Mouse (Mus musculus): Measurements from ENCODE around the gene Aplp2. TPM values are rescaled to one million over a fixed set of nuclear protein-coding genes. Genes with fewer than 3 reads are reported as not detected.
"Not testable (repeated sequence)": the region's sequence is repeated elsewhere in the genome, so short reads cannot be mapped to it uniquely, and the experiment has no call there.

Aplp2 gene
- polyA plus RNA-seq, 1 experiment from 2014 or later = 219 TPM

GRCm38 (mm10) chr9:31175346-31175745 is 36.3 kb downstream of the Aplp2 start:
- WGBS = 93% methylated on average over 6 of the region's 6 CpGs
- no peak overlapping the region for H3K27ac ChIP-seq
- H3K9ac ChIP-seq = no peak overlapping the region
- H3K4me3 ChIP-seq = no peak overlapping the region
- no peak for ATAC-seq (ENCODE audit: insufficient number of reproducible peaks, low FRiP score, low TSS enrichment, low read depth)
- H3K4me2 ChIP-seq = no peak overlapping the region
- H3K36me3 ChIP-seq = 0 out of 2 replicates have a peak, but pooled peaks cover 16% of the 10 kb centered on the region
- H3K4me1 ChIP-seq = peaks cover 14% of the 10 kb centered on the region; the same call in 1 of the 2 replicates
- no peaks in the 10 kb centered on the region for H3K27me3 ChIP-seq
- no peaks in the 10 kb centered on the region for H3K9me3 ChIP-seq

DNA sequence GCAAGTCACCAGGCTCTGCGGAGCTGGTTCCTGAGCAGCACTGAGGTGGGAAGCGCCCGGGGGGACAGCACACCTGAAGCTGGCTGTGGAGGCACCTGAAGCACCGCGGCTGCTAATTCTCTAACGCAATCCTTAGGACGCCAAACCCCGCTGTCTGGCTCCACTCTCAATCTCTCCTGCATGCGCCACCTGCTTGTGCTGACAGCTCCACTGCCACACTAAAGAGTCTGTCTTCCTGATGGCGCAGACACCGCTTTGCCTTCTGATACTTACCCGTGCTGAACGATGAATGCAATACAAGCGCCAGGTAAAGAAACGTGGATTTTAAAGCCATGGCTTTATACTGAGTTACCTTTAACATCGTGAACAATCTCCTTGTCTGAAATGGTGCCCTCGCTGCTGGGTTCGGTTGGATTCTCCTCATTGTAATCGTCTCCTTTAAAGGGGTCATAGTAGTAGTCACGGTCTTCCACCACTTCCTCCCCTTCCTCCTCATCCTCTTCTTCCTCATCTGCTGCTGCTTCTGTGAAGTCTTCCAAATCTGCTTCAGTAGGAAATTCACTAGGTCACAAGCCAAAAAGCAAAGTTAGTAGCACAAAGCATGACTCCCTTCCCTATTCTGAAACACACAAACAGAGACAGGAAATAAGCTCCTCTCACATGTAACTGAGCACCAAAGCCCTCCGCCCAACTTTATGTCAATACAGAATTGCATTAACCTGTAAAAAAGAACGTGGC is 43.1 kb downstream of the Aplp2 start:
- H3K9me3 ChIP-seq = no peaks in the 10 kb centered on the region
- ATAC-seq (ENCODE audit: insufficient number of reproducible peaks, low FRiP score, low TSS enrichment, low read depth) = no peak
- H3K27ac ChIP-seq = no peak overlapping the region
- no peaks in the 10 kb centered on the region for H3K27me3 ChIP-seq
- peaks cover 48% of the 10 kb centered on the region for H3K36me3 ChIP-seq
- 88% methylated on average over 22 of the region's 22 CpGs for WGBS
- H3K4me1 ChIP-seq = no peaks in the 10 kb centered on the region
- no peak overlapping the region for H3K9ac ChIP-seq
- no peak overlapping the region for H3K4me3 ChIP-seq
- H3K4me2 ChIP-seq = no peak overlapping the region

DNA sequence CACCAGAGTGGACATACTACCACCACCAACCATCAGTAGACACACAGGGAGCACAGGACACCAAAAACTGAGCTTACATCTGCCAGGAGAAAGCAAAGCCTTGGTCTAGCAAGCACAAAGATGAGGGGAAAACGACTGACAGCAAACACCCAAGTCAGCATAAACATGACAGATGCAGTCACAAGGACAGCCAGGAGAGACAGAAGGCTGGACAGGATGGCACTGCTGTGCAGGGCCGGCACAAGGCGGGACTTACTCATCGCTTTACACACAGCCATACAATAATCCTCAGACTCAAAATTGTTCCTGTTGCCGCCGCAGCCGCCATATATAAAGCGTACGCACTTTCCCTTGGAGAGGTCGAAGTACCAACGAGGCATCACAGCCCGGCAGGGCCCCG is 44.3 kb downstream of the Aplp2 start:
- no peaks in the 10 kb centered on the region for H3K9me3 ChIP-seq
- 96% methylated on average over 13 of the region's 13 CpGs for WGBS
- H3K36me3 ChIP-seq = peaks cover 55% of the 10 kb centered on the region
- H3K9ac ChIP-seq = no peak overlapping the region
- no peaks in the 10 kb centered on the region for H3K27me3 ChIP-seq
- ATAC-seq (ENCODE audit: insufficient number of reproducible peaks, low FRiP score, low TSS enrichment, low read depth) = no peak
- no peak overlapping the region for H3K4me2 ChIP-seq
- no peak overlapping the region for H3K4me3 ChIP-seq
- H3K4me1 ChIP-seq = no peaks in the 10 kb centered on the region
- no peak overlapping the region for H3K27ac ChIP-seq

- H3K4me2 ChIP-seq; H3K27me3 ChIP-seq; H3K9ac ChIP-seq; H3K4me1 ChIP-seq; ATAC-seq (ENCODE audit: insufficient number of reproducible peaks, low FRiP score, low TSS enrichment, low read depth); H3K9me3 ChIP-seq; H3K4me3 ChIP-seq; H3K27ac ChIP-seq: not testable (repeated sequence)
- WGBS = 86% methylated on average over 3 of the region's 3 CpGs
- H3K36me3 ChIP-seq = peaks cover 63% of the 10 kb centered on the region
These were observed 46.1 kb downstream of the Aplp2 start for GRCm38 (mm10) chr9:31165505-31165904.

GRCm38 (mm10) chr9:31163327-31163726 is 48.3 kb downstream of the Aplp2 start:
- Histone ChIP-seq H3K4me2 (no peak overlapping the region), H3K9me3 (no peaks in the 10 kb centered on the region), H3K36me3 (peaks cover 63% of the 10 kb centered on the region), H3K9ac (no peak overlapping the region), H3K27ac (no peak overlapping the region), H3K27me3 (no peaks in the 10 kb centered on the region), H3K4me1 (no peaks in the 10 kb centered on the region), H3K4me3 (no peak overlapping the region)
- 94% methylated on average over 1 of the region's 1 CpGs for WGBS
- no peak for ATAC-seq (ENCODE audit: insufficient number of reproducible peaks, low FRiP score, low TSS enrichment, low read depth)

DNA sequence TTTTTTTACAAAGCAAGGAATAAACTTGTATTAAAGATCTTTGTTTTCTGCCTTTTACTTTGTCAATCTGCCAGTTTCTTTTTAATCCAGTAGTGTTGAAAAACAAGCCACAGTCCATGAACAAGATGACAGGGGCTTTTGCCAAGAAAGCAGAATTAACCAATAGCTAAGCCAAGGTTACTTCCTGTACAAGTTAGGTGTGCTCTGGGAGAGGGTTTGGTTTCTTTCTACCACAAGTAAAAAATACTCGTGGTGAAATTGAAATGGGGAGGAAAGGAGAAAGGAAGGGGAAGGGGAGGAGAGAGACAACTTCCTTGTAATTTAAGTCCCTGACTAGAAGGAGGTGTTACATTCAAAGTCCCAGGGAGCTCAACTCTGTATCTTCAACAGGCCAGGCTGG is 48.7 kb downstream of the Aplp2 start:
- H3K4me2 ChIP-seq = no peak overlapping the region
- H3K27me3 ChIP-seq = no peaks in the 10 kb centered on the region
- H3K4me1 ChIP-seq = no peaks in the 10 kb centered on the region
- WGBS = 53% methylated on average over 1 of the region's 1 CpGs
- no peak overlapping the region for H3K27ac ChIP-seq
- H3K9me3 ChIP-seq = no peaks in the 10 kb centered on the region
- H3K36me3 ChIP-seq = peaks cover 63% of the 10 kb centered on the region
- H3K4me3 ChIP-seq = no peak overlapping the region
- no peak overlapping the region for H3K9ac ChIP-seq
- no peak for ATAC-seq (ENCODE audit: insufficient number of reproducible peaks, low FRiP score, low TSS enrichment, low read depth)

DNA sequence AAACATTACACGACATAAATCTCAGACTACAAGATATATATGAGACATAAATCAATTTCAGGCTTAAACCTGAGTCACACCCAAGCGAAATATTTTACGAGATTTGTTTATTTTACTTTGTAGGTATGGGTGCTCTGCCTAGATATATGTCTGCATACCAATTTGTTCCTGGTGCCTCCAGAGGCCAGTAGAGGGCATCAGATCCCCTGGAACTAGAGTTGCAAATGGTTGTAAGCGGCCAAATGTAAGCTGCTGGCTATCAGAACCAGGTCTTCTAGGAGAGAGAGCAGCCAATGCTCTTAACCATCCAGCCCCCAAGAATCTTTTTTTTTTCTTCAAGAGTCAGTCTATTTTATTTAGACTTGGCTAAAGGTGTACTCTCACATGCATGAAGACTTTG is 51.7 kb downstream of the Aplp2 start:
- Histone ChIP-seq H3K9me3 (no peaks in the 10 kb centered on the region), H3K4me1 (no peaks in the 10 kb centered on the region), H3K27me3 (no peaks in the 10 kb centered on the region), H3K27ac (no peak overlapping the region), H3K4me2 (no peak overlapping the region), H3K4me3 (no peak overlapping the region), H3K36me3 (peaks cover 77% of the 10 kb centered on the region), H3K9ac (no peak overlapping the region)
- no peak for ATAC-seq (ENCODE audit: insufficient number of reproducible peaks, low FRiP score, low TSS enrichment, low read depth)
- 78% methylated on average over 4 of the region's 4 CpGs for WGBS

DNA sequence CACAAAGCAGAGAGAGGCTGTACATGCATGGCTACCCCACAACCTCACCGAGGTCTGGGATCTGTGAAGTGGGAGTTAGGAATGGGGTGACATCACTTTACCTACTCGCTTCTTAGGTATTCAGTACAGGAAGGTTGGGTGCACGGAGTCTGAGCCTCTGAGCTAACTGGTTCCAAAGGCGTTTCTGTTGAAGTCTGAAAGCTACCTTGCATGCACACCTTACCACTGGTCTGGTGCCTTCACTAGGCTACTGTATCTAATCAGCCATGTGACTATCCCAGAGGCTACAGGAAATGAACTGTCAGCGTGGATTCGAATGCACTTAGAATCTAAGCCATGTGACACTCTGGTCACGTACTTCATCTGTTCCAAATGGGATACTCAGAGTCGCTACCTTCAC is 55.0 kb downstream of the Aplp2 start:
- no peak for ATAC-seq (ENCODE audit: insufficient number of reproducible peaks, low FRiP score, low TSS enrichment, low read depth)
- Histone ChIP-seq H3K9ac (no peak overlapping the region), H3K27ac (no peak overlapping the region), H3K9me3 (no peaks in the 10 kb centered on the region), H3K4me3 (no peak overlapping the region), H3K4me2 (no peak overlapping the region), H3K27me3 (no peaks in the 10 kb centered on the region), H3K4me1 (no peaks in the 10 kb centered on the region), H3K36me3 (peaks cover 84% of the 10 kb centered on the region)
- WGBS = 80% methylated on average over 8 of the region's 8 CpGs

GRCm38 (mm10) chr9:31151050-31151449 is 60.6 kb downstream of the Aplp2 start:
- H3K27ac ChIP-seq = no peak overlapping the region
- no peak for ATAC-seq (ENCODE audit: insufficient number of reproducible peaks, low FRiP score, low TSS enrichment, low read depth)
- no peaks in the 10 kb centered on the region for H3K9me3 ChIP-seq
- no peaks in the 10 kb centered on the region for H3K4me1 ChIP-seq
- no peak overlapping the region for H3K4me2 ChIP-seq
- H3K9ac ChIP-seq = no peak overlapping the region
- no peak overlapping the region for H3K4me3 ChIP-seq
- no peaks in the 10 kb centered on the region for H3K27me3 ChIP-seq
- 85% methylated on average over 2 of the region's 2 CpGs for WGBS
- H3K36me3 ChIP-seq = peaks cover 75% of the 10 kb centered on the region

- ATAC-seq (ENCODE audit: insufficient number of reproducible peaks, low FRiP score, low TSS enrichment, low read depth) = no peak
- H3K36me3 ChIP-seq = peaks cover 46% of the 10 kb centered on the region
- no peak overlapping the region for H3K27ac ChIP-seq
- H3K9ac ChIP-seq = no peak overlapping the region
- H3K4me2 ChIP-seq = no peak overlapping the region
- no peaks in the 10 kb centered on the region for H3K4me1 ChIP-seq
- H3K4me3 ChIP-seq = no peak overlapping the region
- WGBS = 75% methylated on average over 7 of the region's 7 CpGs
- H3K9me3 ChIP-seq = no peaks in the 10 kb centered on the region
- H3K27me3 ChIP-seq = no peaks in the 10 kb centered on the region
These were observed 63.5 kb downstream of the Aplp2 start for GRCm38 (mm10) chr9:31148135-31148534.

DNA sequence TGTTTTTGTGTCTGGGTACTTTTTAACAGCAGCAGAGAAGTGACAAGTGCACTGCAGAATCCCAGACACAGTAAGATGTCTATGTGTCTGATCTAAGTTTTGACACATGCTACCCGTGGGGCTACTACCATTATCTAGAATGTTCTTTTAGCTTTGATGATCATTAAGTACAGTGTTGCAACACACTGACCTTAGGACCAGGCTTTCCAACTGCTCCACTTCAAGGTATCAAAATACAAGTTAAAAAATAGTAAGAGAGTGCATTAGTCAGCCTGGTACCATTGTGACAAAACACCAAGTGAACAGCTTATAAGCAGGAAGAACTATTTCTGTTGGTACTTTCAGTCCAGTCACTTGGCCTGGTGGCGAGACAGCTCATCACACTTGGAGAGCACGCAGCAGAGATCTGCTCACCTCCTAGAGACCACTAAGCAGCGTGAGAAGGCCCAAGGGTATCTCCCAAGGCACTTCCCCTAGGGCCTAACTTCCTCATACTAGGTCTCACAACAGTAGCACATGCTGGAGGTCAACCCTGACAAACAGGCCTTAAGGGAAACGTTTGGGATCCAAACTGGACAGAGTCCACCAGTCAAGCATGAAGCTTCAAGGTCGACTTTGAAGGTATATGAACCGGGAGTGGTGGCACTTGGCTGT is 66.2 kb downstream of the Aplp2 start:
- Histone ChIP-seq H3K27me3 (no peaks in the 10 kb centered on the region), H3K4me2 (no peak overlapping the region), H3K9ac (no peak overlapping the region), H3K9me3 (no peaks in the 10 kb centered on the region), H3K27ac (no peak overlapping the region), H3K4me3 (no peak overlapping the region), H3K4me1 (no peaks in the 10 kb centered on the region), H3K36me3 (peaks cover 27% of the 10 kb centered on the region)
- WGBS = 79% methylated on average over 7 of the region's 7 CpGs
- ATAC-seq (ENCODE audit: insufficient number of reproducible peaks, low FRiP score, low TSS enrichment, low read depth) = no peak

GRCm38 (mm10) chr9:31142924-31143323 is 68.7 kb downstream of the Aplp2 start:
- no peak overlapping the region for H3K27ac ChIP-seq
- no peak overlapping the region for H3K4me3 ChIP-seq
- WGBS = 89% methylated on average over 1 of the region's 1 CpGs
- H3K4me1 ChIP-seq = no peaks in the 10 kb centered on the region
- no peaks in the 10 kb centered on the region for H3K27me3 ChIP-seq
- no peak for ATAC-seq (ENCODE audit: insufficient number of reproducible peaks, low FRiP score, low TSS enrichment, low read depth)
- no peaks in the 10 kb centered on the region for H3K9me3 ChIP-seq
- H3K36me3 ChIP-seq = 0 out of 2 replicates have a peak, but pooled peaks cover 4% of the 10 kb centered on the region
- no peak overlapping the region for H3K9ac ChIP-seq
- no peak overlapping the region for H3K4me2 ChIP-seq

All from limb, embryonic 15.5 days (tissue).